Mouse (Mus musculus): ENCODE measurements around the gene Nhp2. TPM values are rescaled to one million over a fixed set of nuclear protein-coding genes. Genes with fewer than 3 reads are reported as not detected.
A peak's percentile ranks its signal among the peaks of the same experiment; 100 is the strongest.
"Not testable (repeated sequence)": the region's sequence is repeated elsewhere in the genome, so short reads cannot be mapped to it uniquely, and the experiment has no call there.

Nhp2 gene
- polyA plus RNA-seq, 1 experiment = 78.5 TPM

- Histone ChIP-seq H3K4me3 (ENCODE audit: insufficient read depth, low read length) (no peak overlapping the region), H3K4me1 (ENCODE audit: control insufficient read depth, insufficient read depth, low read length) (peaks cover 2% of the 10 kb centered on the region), H3K27ac (ENCODE audit: insufficient read depth, low read length) (no peak overlapping the region)
- TF ChIP-seq POLR2A (IDR thresholded peaks at IDR 0.05; ENCODE audit: extremely low read depth, insufficient read depth, low read length) (no peak), CTCF (IDR thresholded peaks at IDR 0.05; ENCODE audit: extremely low read depth, insufficient read depth, low read length) (no peak)
These were observed 17.3 kb upstream of the Nhp2 start for GRCm38 (mm10) chr11:51602253-51602652.

DNA sequence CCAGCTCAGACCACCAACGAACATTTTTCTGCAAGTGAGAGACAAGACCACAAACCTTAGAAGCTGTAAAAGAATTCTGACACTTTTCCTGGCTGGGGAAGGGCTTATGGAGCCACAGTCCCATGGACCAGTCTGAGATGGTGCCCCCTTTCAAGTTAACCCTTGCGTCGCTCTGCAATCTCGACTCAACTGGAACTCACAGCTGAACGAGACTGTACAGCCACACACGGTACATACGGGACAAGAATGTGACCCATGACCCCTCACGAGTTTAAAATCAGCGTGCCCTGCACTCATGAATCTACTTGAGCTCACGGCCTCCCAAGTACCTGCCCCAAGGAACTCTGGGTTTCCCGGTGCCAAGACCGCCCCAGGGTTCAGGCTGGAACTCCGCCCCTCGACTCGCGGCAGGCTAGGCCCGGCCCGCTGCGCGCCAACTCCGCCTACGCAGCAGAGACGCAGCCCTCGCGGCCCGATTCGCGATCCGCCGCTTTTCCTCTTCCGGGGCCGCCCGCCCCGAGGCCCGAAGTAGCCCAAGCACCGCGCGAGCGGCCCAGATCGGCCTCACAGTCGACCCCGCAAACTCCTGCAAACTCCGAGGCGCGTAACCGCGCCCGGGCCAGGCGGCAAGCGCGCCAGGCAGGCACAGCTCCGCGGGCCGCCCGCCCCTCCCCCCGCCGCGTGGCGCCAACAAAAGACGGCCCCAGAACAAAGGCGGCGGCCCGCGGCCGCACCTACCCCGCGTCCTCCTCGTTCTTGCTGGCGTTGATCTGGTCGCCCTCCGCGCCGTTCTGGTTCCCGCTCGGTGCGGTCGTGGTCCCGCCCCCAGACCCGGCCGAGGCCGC, 13.7 kb upstream of the Nhp2 start:
- H3K4me1 ChIP-seq (ENCODE audit: control insufficient read depth, insufficient read depth, low read length) = peaks cover 2% of the 10 kb centered on the region
- TF ChIP-seq CTCF (IDR thresholded peaks at IDR 0.05; ENCODE audit: extremely low read depth, insufficient read depth, low read length) (no peak), POLR2A (IDR thresholded peaks at IDR 0.05; ENCODE audit: extremely low read depth, insufficient read depth, low read length) (0 out of 2 replicates have a peak, but pooled peaks have one; percentile 10)
- H3K4me3 ChIP-seq (ENCODE audit: insufficient read depth, low read length) = peak overlapping the region; percentile 35
- H3K27ac ChIP-seq (ENCODE audit: insufficient read depth, low read length) = peak overlapping the region; percentile 82

DNA sequence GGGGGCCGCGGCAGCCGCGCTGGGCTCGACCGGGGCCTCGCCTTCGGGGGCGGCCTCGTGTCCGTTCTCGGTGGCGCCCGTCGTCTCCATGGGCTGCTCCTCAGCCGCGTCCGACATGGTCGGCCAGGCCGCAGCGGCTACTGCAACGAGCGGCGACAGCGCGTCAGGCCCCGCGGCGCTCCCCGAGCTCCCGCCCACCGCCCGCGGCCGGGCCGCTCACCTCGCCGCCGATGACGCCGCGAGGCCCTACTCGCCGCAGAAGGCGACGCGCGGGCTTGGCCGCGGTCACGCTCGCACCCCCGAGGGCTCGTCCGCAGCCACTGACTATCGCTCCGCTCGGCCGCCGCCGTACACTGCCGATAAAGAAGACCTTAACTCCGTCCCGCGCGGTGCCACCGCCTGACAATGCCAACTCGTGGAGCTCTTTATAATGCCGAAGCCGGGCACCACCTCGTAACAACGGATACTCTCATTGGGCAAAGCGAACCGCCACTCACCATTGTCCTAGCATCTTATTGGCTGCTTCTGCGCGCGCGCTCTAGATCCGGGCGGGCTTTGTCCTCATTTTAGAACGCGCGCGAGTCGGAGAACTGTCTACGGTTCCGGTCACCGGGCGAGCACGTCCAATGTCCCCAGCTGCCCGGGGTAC, 13.0 kb upstream of the Nhp2 start, which contains the start of gene Hnrnpab:
TSS of gene Hnrnpab (minus strand) at position 401 of the 649 bp plus-strand sequence.
- Histone ChIP-seq H3K4me1 (ENCODE audit: control insufficient read depth, insufficient read depth, low read length) (peaks cover 2% of the 10 kb centered on the region), H3K4me3 (ENCODE audit: insufficient read depth, low read length) (peak within 1 kb of the TSS; percentile 35), H3K27ac (ENCODE audit: insufficient read depth, low read length) (peak within 1 kb of the TSS; percentile 82)
- TF ChIP-seq POLR2A (IDR thresholded peaks at IDR 0.05; ENCODE audit: extremely low read depth, insufficient read depth, low read length) (peak; percentile 99), CTCF (IDR thresholded peaks at IDR 0.05; ENCODE audit: extremely low read depth, insufficient read depth, low read length) (no peak)

DNA sequence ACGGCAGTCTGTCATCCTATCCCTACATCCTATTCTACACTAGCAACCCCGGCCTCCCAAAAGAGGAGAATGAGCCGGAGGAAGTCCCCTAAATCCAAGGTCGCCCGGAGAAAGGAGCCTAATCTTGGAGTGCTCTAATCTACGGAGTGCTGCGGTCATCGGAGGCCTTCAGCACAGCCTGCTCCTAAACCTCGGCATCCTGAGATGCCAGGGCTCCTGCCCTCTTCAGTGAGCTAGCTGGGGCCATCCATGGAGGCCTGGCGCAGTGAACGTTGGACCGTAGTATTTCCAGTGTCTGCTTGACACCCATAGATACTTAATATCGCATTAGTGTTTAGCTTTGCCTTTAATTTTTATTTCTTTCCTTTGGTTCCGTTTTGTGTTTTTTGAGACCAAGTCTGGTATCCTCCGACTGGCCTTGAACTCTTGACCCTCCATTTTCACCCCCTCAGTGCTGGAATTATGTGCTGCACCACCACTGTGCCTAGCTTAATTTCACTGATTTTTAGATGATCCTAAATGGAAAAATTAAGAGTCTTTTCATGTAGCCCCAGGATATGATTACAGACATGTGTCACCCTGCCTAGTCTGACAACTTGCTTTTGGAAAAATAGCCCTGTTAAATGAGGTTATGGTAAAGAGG, 12.3 kb upstream of the Nhp2 start:
- no peak for TF ChIP-seq CTCF (IDR thresholded peaks at IDR 0.05; ENCODE audit: extremely low read depth, insufficient read depth, low read length)
- TF ChIP-seq POLR2A (IDR thresholded peaks at IDR 0.05; ENCODE audit: extremely low read depth, insufficient read depth, low read length) = no peak
- Histone ChIP-seq H3K4me1 (ENCODE audit: control insufficient read depth, insufficient read depth, low read length) (peaks cover 2% of the 10 kb centered on the region; the same call in 1 of the 2 replicates), H3K4me3 (ENCODE audit: insufficient read depth, low read length) (peak overlapping the region; percentile 35), H3K27ac (ENCODE audit: insufficient read depth, low read length) (no peak overlapping the region)

- TF ChIP-seq CTCF (IDR thresholded peaks at IDR 0.05; ENCODE audit: extremely low read depth, insufficient read depth, low read length) (no peak), POLR2A (IDR thresholded peaks at IDR 0.05; ENCODE audit: extremely low read depth, insufficient read depth, low read length) (no peak)
- H3K27ac ChIP-seq (ENCODE audit: insufficient read depth, low read length) = no peak overlapping the region
These were observed 10.1 kb upstream of the Nhp2 start for GRCm38 (mm10) chr11:51609266-51609909.

GRCm38 (mm10) chr11:51609940-51610339, 9.6 kb upstream of the Nhp2 start:
- not testable (repeated sequence) for H3K27ac ChIP-seq (ENCODE audit: insufficient read depth, low read length); H3K4me1 ChIP-seq (ENCODE audit: control insufficient read depth, insufficient read depth, low read length); H3K4me3 ChIP-seq (ENCODE audit: insufficient read depth, low read length)

More at GRCm38 (mm10) chr11:51609266-51609909, 10.1 kb upstream of the Nhp2 start:
- no peak overlapping the region for H3K4me3 ChIP-seq (ENCODE audit: insufficient read depth, low read length)
- peaks cover 2% of the 10 kb centered on the region; the same call in 1 of the 2 replicates for H3K4me1 ChIP-seq (ENCODE audit: control insufficient read depth, insufficient read depth, low read length)

- no peak overlapping the region for H3K27ac ChIP-seq (ENCODE audit: insufficient read depth, low read length)
- TF ChIP-seq POLR2A (IDR thresholded peaks at IDR 0.05; ENCODE audit: extremely low read depth, insufficient read depth, low read length) (no peak), CTCF (IDR thresholded peaks at IDR 0.05; ENCODE audit: extremely low read depth, insufficient read depth, low read length) (no peak)
These were observed 5.3 kb upstream of the Nhp2 start for GRCm38 (mm10) chr11:51614256-51614655.

DNA sequence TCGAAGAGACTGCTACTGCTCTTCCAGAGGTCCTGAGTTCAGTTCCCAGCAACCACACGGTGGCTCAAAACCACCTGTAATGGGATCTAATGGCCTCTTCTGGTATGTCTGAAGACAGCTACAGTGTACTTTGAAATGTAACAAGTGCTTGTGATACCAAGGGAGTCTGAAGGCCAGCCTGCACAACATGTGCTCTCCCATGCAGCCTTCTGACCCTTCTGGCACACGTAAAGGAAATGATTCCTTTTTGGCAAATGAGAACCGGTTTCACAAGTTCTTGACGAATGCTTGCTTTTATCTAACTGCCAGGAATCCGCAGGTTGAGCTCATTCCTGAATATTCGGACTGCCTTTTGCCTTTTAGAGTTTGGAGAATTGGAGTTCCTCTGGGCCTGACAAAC, 4.4 kb upstream of the Nhp2 start:
- TF ChIP-seq CTCF (IDR thresholded peaks at IDR 0.05; ENCODE audit: extremely low read depth, insufficient read depth, low read length) (no peak), POLR2A (IDR thresholded peaks at IDR 0.05; ENCODE audit: extremely low read depth, insufficient read depth, low read length) (no peak)
- H3K4me1 ChIP-seq (ENCODE audit: control insufficient read depth, insufficient read depth, low read length) = peaks cover 2% of the 10 kb centered on the region
- H3K4me3 ChIP-seq (ENCODE audit: insufficient read depth, low read length) = peak overlapping the region; percentile 37; the same call in 1 of the 2 replicates
- H3K27ac ChIP-seq (ENCODE audit: insufficient read depth, low read length) = peak overlapping the region; percentile 45; the same call in 1 of the 2 replicates

More at GRCm38 (mm10) chr11:51614256-51614655, 5.3 kb upstream of the Nhp2 start:
- H3K4me1 ChIP-seq (ENCODE audit: control insufficient read depth, insufficient read depth, low read length) = peaks cover 2% of the 10 kb centered on the region
- H3K4me3 ChIP-seq (ENCODE audit: insufficient read depth, low read length) = no peak overlapping the region

GRCm38 (mm10) chr11:51615601-51616000, 3.9 kb upstream of the Nhp2 start:
- TF ChIP-seq CTCF (IDR thresholded peaks at IDR 0.05; ENCODE audit: extremely low read depth, insufficient read depth, low read length) (no peak), POLR2A (IDR thresholded peaks at IDR 0.05; ENCODE audit: extremely low read depth, insufficient read depth, low read length) (peak; percentile 75)
- Histone ChIP-seq H3K4me3 (ENCODE audit: insufficient read depth, low read length) (peak overlapping the region; percentile 37), H3K4me1 (ENCODE audit: control insufficient read depth, insufficient read depth, low read length) (peaks cover 2% of the 10 kb centered on the region), H3K27ac (ENCODE audit: insufficient read depth, low read length) (peak overlapping the region; percentile 45; the same call in 1 of the 2 replicates)

GRCm38 (mm10) chr11:51616113-51616512, 3.4 kb upstream of the Nhp2 start:
- H3K4me3 ChIP-seq (ENCODE audit: insufficient read depth, low read length) = peak overlapping the region; percentile 37; the same call in 1 of the 2 replicates
- H3K27ac ChIP-seq (ENCODE audit: insufficient read depth, low read length); H3K4me1 ChIP-seq (ENCODE audit: control insufficient read depth, insufficient read depth, low read length): not testable (repeated sequence)
